Mouse (Mus musculus): ENCODE data around the gene Elovl3.

DNA sequence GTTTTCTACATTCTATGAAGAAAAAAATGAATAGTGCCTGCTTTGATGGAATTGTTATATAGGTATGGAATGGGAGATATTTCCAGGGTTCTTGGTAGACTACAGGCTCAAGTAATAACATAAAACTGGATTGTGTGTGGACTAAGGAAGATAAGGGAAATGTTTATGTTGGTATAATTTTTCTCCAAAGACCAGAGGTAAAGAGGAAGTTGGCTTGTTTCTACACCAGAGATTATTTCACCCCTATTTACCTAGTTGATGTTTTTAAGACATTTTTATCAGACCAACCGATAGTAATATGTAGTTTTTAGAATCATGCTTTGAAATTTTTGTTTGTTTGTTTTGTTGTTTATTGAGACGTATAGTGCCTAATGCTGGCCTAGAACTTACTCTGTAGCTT, 48.6 kb downstream of the Elovl3 start:
- TF ChIP-seq GATA1 (IDR thresholded peaks at IDR 0.05; ENCODE audit: low read length) (no peak), TAL1 (IDR thresholded peaks at IDR 0.05; ENCODE audit: low read length) (no peak)
